Mouse (Mus musculus): Measurements from ENCODE around the gene Hk2. TPM values are rescaled to one million over a fixed set of nuclear protein-coding genes. Genes with fewer than 3 reads are reported as not detected.

Hk2 gene
- total RNA-seq, 1 experiment, result 155 TPM

DNA sequence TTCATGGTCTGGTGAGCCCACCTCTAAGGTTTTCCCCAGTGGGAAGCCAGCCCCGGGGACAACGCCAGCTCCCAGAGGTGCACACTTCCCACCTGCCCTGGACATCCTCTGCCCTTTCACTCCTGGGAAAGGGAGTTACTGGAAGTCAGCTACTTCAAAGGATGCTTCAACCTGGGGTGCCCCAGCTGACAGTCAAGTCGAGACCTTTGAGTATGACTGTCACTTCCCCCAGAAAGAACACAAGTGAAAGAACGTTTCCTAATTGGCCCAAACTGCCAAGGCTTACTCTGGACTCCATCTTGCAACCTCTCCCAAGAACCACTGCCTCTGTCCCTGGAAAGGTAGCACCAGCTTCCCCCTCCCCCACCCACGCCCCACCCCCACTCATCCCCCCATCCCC, 4.5 kb downstream of the Hk2 start:
- in situ Hi-C loops (cut with MboI; ENCODE audit: low sequenced_read_pairs in 2 of 2, unreplicated experiment in 2 of 2), result no loop called here
- Histone ChIP-seq H3K4me3 (ENCODE audit: insufficient read depth in 1 of 2, low read depth in 1 of 2, low read length in 2 of 2, poor library complexity in 1 of 2, severe bottlenecking in 1 of 2) (no peak overlapping the region; a peak in 1 of 4 replicates), H3K9ac (ENCODE audit: insufficient read depth, low read depth, low read length, poor library complexity, severe bottlenecking) (no peak overlapping the region), H3K27ac (ENCODE audit: insufficient read depth, low read depth, low read length, poor library complexity, severe bottlenecking) (no peak overlapping the region), H3K9me3 (ENCODE audit: control insufficient read depth, insufficient read depth, low read depth, low read length) (no peaks in the 10 kb centered on the region), H3K36me3 (ENCODE audit: control insufficient read depth, insufficient read depth, low read length, poor library complexity, severe bottlenecking) (no peaks in the 10 kb centered on the region; the same call in 1 of the 2 replicates), H3K4me1 (ENCODE audit: control insufficient read depth in 2 of 2, insufficient read depth in 2 of 2, low read length in 2 of 2, poor library complexity in 1 of 2) (peaks cover 9% of the 10 kb centered on the region in 2 experiments; a peak in 2 of 4 replicates)
- TF ChIP-seq CHD2 (IDR thresholded peaks at IDR 0.05; ENCODE audit: low read depth, low read length), result no peak
- no peak for TF ChIP-seq ZC3H11A (IDR thresholded peaks at IDR 0.05; ENCODE audit: borderline replicate concordance, low read depth, low read length)
- no peak for TF ChIP-seq HCFC1 (IDR thresholded peaks at IDR 0.05; ENCODE audit: borderline replicate concordance, insufficient read depth, low read length)
- no peak for TF ChIP-seq ZNF384 (IDR thresholded peaks at IDR 0.05; ENCODE audit: low read depth, low read length)
- no peak for DNase-seq (ENCODE audit: low read depth, low spot score)

DNA sequence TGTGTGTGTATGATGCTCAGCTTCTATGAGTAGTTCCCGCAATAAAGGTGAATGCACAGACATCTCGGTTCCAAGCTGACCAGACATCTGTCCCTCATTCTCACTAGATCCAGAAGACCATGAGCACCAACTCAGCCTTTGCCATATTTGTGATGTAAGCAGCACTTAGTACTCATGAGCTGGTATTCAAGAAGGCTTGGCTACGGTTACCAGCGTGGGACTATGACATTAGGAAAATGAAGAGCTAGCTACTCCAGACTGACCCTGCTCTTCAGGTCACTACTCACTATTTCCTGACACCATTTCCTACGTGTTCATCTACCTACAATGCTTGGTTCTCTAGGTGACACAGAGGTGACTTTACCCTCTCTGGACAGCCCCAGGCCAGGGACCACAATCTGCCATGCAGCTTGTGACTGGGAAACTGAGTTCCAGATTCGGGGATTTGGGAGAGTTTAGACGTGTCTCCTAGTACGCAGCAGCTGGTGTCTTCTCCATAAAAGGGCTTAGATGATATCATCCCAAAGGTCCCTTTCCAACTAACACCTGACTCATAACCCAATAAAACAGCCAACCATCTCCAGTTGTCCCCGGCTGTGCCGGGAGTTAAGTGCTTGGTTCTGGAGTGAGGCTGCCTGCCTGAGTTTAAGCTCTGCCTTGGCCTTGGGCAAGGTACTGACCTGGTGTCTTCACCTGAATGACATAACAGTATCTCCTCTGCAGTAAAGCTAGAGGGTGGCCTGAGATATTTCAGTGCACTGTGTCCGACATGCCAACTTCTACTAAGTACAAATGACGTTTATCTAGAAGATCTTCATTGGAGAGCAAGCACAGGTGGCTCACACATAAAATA, 6.3 kb downstream of the Hk2 start:
- H3K9ac ChIP-seq (ENCODE audit: insufficient read depth, low read depth, low read length, poor library complexity, severe bottlenecking), result no peak overlapping the region
- H3K9me3 ChIP-seq (ENCODE audit: control insufficient read depth, insufficient read depth, low read depth, low read length), result no peaks in the 10 kb centered on the region
- no peak overlapping the region for H3K4me3 ChIP-seq (ENCODE audit: insufficient read depth in 1 of 2, low read depth in 1 of 2, low read length in 2 of 2, poor library complexity in 1 of 2, severe bottlenecking in 1 of 2)
- no peak for DNase-seq (ENCODE audit: low read depth, low spot score)
- H3K27ac ChIP-seq (ENCODE audit: insufficient read depth, low read depth, low read length, poor library complexity, severe bottlenecking), result no peak overlapping the region
- H3K36me3 ChIP-seq (ENCODE audit: control insufficient read depth, insufficient read depth, low read length, poor library complexity, severe bottlenecking), result no peaks in the 10 kb centered on the region; the same call in 1 of the 2 replicates
- in situ Hi-C loops (cut with MboI; ENCODE audit: low sequenced_read_pairs in 2 of 2, unreplicated experiment in 2 of 2), result no loop called here
- H3K4me1 ChIP-seq (ENCODE audit: control insufficient read depth in 2 of 2, insufficient read depth in 2 of 2, low read length in 2 of 2, poor library complexity in 1 of 2), result peaks cover 13 to 14% of the 10 kb centered on the region in 2 experiments; a peak in 3 of 4 replicates
- TF ChIP-seq HCFC1 (IDR thresholded peaks at IDR 0.05; ENCODE audit: borderline replicate concordance, insufficient read depth, low read length), result no peak
- no peak for TF ChIP-seq MAFK (IDR thresholded peaks at IDR 0.05; ENCODE audit: insufficient read depth, low read depth, low read length)
- TF ChIP-seq ZC3H11A (IDR thresholded peaks at IDR 0.05; ENCODE audit: borderline replicate concordance, low read depth, low read length), result no peak

DNA sequence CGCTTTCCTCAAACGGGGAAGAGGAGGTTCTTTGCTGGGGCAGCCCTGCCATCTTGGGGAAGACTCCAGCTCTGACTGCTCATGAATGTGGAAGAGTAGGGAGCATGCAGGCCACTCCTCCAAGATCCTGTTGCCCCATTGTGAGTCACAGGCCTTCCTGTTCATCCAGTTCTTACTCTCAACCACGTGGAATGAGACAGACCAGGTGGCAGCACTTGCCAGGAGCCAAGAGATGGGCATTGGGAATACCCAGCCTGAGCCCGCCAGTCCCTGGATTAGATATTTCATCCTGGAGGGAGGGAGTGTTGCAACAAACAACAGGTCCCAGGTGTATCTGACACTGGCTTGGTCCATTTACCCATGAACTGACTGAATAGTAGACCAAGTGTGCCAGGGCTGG, 7.6 kb downstream of the Hk2 start:
- Histone ChIP-seq H3K36me3 (ENCODE audit: control insufficient read depth, insufficient read depth, low read length, poor library complexity, severe bottlenecking) (no peaks in the 10 kb centered on the region; the same call in 1 of the 2 replicates), H3K27ac (ENCODE audit: insufficient read depth, low read depth, low read length, poor library complexity, severe bottlenecking) (no peak overlapping the region), H3K4me3 (ENCODE audit: insufficient read depth in 1 of 2, low read depth in 1 of 2, low read length in 2 of 2, poor library complexity in 1 of 2, severe bottlenecking in 1 of 2) (no peak overlapping the region), H3K9me3 (ENCODE audit: control insufficient read depth, insufficient read depth, low read depth, low read length) (no peaks in the 10 kb centered on the region), H3K9ac (ENCODE audit: insufficient read depth, low read depth, low read length, poor library complexity, severe bottlenecking) (no peak overlapping the region), H3K4me1 (ENCODE audit: control insufficient read depth in 2 of 2, insufficient read depth in 2 of 2, low read length in 2 of 2, poor library complexity in 1 of 2) (peaks cover 18 to 19% of the 10 kb centered on the region in 2 experiments; a peak in 3 of 4 replicates)
- DNase-seq (ENCODE audit: low read depth, low spot score), result no peak
- in situ Hi-C loops (cut with MboI; ENCODE audit: low sequenced_read_pairs in 2 of 2, unreplicated experiment in 2 of 2), result no loop called here
- TF ChIP-seq CHD2 (IDR thresholded peaks at IDR 0.05; ENCODE audit: low read depth, low read length), result no peak
- TF ChIP-seq ZNF384 (IDR thresholded peaks at IDR 0.05; ENCODE audit: low read depth, low read length), result no peak
- TF ChIP-seq MAFK (IDR thresholded peaks at IDR 0.05; ENCODE audit: insufficient read depth, low read depth, low read length), result no peak
- no peak for TF ChIP-seq ZC3H11A (IDR thresholded peaks at IDR 0.05; ENCODE audit: borderline replicate concordance, low read depth, low read length)
- TF ChIP-seq HCFC1 (IDR thresholded peaks at IDR 0.05; ENCODE audit: borderline replicate concordance, insufficient read depth, low read length), result no peak

DNA sequence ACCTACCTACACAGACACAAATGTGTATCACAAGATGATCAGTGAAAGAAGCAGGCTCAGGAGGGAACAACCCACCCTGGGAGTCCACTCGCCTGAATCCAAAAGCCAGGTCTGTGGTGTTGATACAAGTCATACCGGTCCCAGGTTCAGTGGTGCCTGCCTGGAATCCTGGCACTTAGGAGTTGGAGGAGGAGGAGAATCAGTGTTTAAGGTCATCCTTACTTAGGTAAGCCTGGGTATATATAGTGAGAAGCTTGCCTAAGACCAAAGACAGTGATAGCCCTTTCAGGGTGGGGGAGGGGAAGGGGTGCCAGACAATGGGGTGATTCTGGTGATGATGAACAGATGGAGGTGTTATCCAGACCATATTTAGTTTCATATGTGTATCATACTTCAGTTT, 9.0 kb downstream of the Hk2 start:
- TF ChIP-seq ZC3H11A (IDR thresholded peaks at IDR 0.05; ENCODE audit: borderline replicate concordance, low read depth, low read length), result no peak
- TF ChIP-seq ZNF384 (IDR thresholded peaks at IDR 0.05; ENCODE audit: low read depth, low read length), result no peak
- no peak for TF ChIP-seq CHD2 (IDR thresholded peaks at IDR 0.05; ENCODE audit: low read depth, low read length)
- no peak for TF ChIP-seq HCFC1 (IDR thresholded peaks at IDR 0.05; ENCODE audit: borderline replicate concordance, insufficient read depth, low read length)
- TF ChIP-seq MAFK (IDR thresholded peaks at IDR 0.05; ENCODE audit: insufficient read depth, low read depth, low read length), result no peak
- in situ Hi-C loops (cut with MboI; ENCODE audit: low sequenced_read_pairs in 2 of 2, unreplicated experiment in 2 of 2), result no loop called here
- Histone ChIP-seq H3K9ac (ENCODE audit: insufficient read depth, low read depth, low read length, poor library complexity, severe bottlenecking) (no peak overlapping the region), H3K36me3 (ENCODE audit: control insufficient read depth, insufficient read depth, low read length, poor library complexity, severe bottlenecking) (no peaks in the 10 kb centered on the region; the same call in 1 of the 2 replicates), H3K4me1 (ENCODE audit: control insufficient read depth in 2 of 2, insufficient read depth in 2 of 2, low read length in 2 of 2, poor library complexity in 1 of 2) (peaks cover 17 to 27% of the 10 kb centered on the region in 2 experiments; a peak in 3 of 4 replicates), H3K27ac (ENCODE audit: insufficient read depth, low read depth, low read length, poor library complexity, severe bottlenecking) (no peak overlapping the region), H3K9me3 (ENCODE audit: control insufficient read depth, insufficient read depth, low read depth, low read length) (no peaks in the 10 kb centered on the region), H3K4me3 (ENCODE audit: insufficient read depth in 1 of 2, low read depth in 1 of 2, low read length in 2 of 2, poor library complexity in 1 of 2, severe bottlenecking in 1 of 2) (no peak overlapping the region)
- DNase-seq (ENCODE audit: low read depth, low spot score), result no peak

All from ES-E14 (cell line).